Mouse (Mus musculus) lung, embryonic 16.5 days (tissue): ENCODE data around the gene Eef1akmt4. TPM values are rescaled to one million over a fixed set of nuclear protein-coding genes. Genes with fewer than 3 reads are reported as not detected.

ENCODE experiments used
- ATAC-seq: fragments of 200-750 bp; cut with Nextera tagmentation; 2 replicates; pipeline ENCODE4 v1.8.0; 2017; ENCODE audit warnings: low read depth, mild to moderate bottlenecking, moderate library complexity
- H3K27ac ChIP-seq: fragments of 300-500 bp; sonication (generic); 2 replicates; pipeline ENCODE4 v1.5.1; 2014; ENCODE audit warnings: mild to moderate bottlenecking, control low read depth, low read length
- H3K27me3 ChIP-seq: fragments of 300-500 bp; sonication (generic); 2 replicates; pipeline ENCODE4 v1.6.1; 2014; ENCODE audit warnings: low read depth, low read length, mixed read lengths; ENCODE audit not compliant: control insufficient read depth, insufficient read depth
- H3K36me3 ChIP-seq: fragments of 300-500 bp; sonication (generic); 2 replicates; pipeline ENCODE4 v1.6.1; 2014; ENCODE audit warnings: low read length; ENCODE audit not compliant: control insufficient read depth, insufficient read depth
- H3K4me1 ChIP-seq: fragments of 300-500 bp; sonication (generic); replicated peaks from 2 replicates; pipeline ENCODE4 v1.6.1; 2014; ENCODE audit warnings: low read length, mixed read lengths; ENCODE audit not compliant: control insufficient read depth, insufficient read depth
- H3K4me2 ChIP-seq: fragments of 300-500 bp; sonication (generic); 2 replicates; pipeline ENCODE4 v1.6.1; 2014; ENCODE audit warnings: low read depth, low read length, control low read depth
- H3K4me3 ChIP-seq: fragments of 300-500 bp; sonication (generic); 2 replicates; pipeline ENCODE4 v1.5.1; 2014; ENCODE audit warnings: mild to moderate bottlenecking, low read length, control low read depth
- H3K9ac ChIP-seq: fragments of 300-500 bp; sonication (generic); 2 replicates; pipeline ENCODE4 v1.6.1; 2014; ENCODE audit warnings: low read length, control low read depth
- H3K9me3 ChIP-seq: fragments of 300-500 bp; sonication (generic); 2 replicates; pipeline ENCODE4 v1.6.1; 2016; ENCODE audit warnings: low read length; ENCODE audit not compliant: control insufficient read depth
- WGBS: fragments of 180-500 bp; shearing (Covaris S2); extraction: QIAGEN DNeasy Blood & Tissue Kit; methylation state at CpG from one replicate; pipeline ENCODE4 v1.1.7; 2014; 5-methylcytosine and 5-hydroxymethylcytosine counted together
- polyA plus RNA-seq: library from polyadenylated mRNA; unstranded; fragments of >200 nt; fragmentation: Nextera tagmentation; extraction: Ambion mirVana; gene quantifications from 2 replicates; pipeline ENCODE4 v1.2.1, GENCODE M21; 2015

The Eef1akmt4 gene
- polyA plus RNA-seq, 1 experiment from 2014 or later, result 25.6 TPM

- ATAC-seq, result no peak
- Histone ChIP-seq H3K9me3 (no peaks in the 10 kb centered on the region), H3K27me3 (peaks cover 17% of the 10 kb centered on the region), H3K27ac (no peak overlapping the region), H3K4me3 (no peak overlapping the region), H3K9ac (no peak overlapping the region), H3K4me2 (no peak overlapping the region), H3K4me1 (no peaks in the 10 kb centered on the region), H3K36me3 (no peaks in the 10 kb centered on the region)
- 36% methylated on average over 7 of the region's 7 CpGs for WGBS
Observed at GRCm38 (mm10) chr16:20596687-20597441, 14.5 kb upstream of the Eef1akmt4 start.

- 52% methylated on average over 5 of the region's 5 CpGs for WGBS
- Histone ChIP-seq H3K4me3 (no peak overlapping the region), H3K27ac (no peak overlapping the region), H3K9me3 (no peaks in the 10 kb centered on the region), H3K36me3 (peaks cover 2% of the 10 kb centered on the region; the same call in 1 of the 2 replicates), H3K9ac (no peak overlapping the region), H3K27me3 (no peaks in the 10 kb centered on the region), H3K4me2 (no peak overlapping the region), H3K4me1 (no peaks in the 10 kb centered on the region)
- no peak for ATAC-seq
Observed at GRCm38 (mm10) chr16:20600511-20600910, 10.9 kb upstream of the Eef1akmt4 start.

- Histone ChIP-seq H3K27ac (no peak overlapping the region), H3K4me1 (peaks cover 2% of the 10 kb centered on the region; the same call in 1 of the 2 replicates), H3K4me3 (no peak overlapping the region), H3K27me3 (no peaks in the 10 kb centered on the region), H3K9ac (no peak overlapping the region), H3K9me3 (no peaks in the 10 kb centered on the region), H3K4me2 (no peak overlapping the region), H3K36me3 (peaks cover 11% of the 10 kb centered on the region)
- 54% methylated on average over 9 of the region's 9 CpGs for WGBS
- no peak for ATAC-seq
Observed at GRCm38 (mm10) chr16:20604705-20605104, 6.7 kb upstream of the Eef1akmt4 start.

- ATAC-seq, result peak; percentile 74
- no peaks in the 10 kb centered on the region for H3K27me3 ChIP-seq
- H3K4me1 ChIP-seq, result peaks cover 6% of the 10 kb centered on the region; the same call in 1 of the 2 replicates
- H3K36me3 ChIP-seq, result peaks cover 7% of the 10 kb centered on the region; the same call in 1 of the 2 replicates
- peak overlapping the region; percentile 99 for H3K4me2 ChIP-seq
- H3K4me3 ChIP-seq, result peak overlapping the region; percentile 94
- peak overlapping the region; percentile 90 for H3K27ac ChIP-seq
- under 1% methylated on average over 28 of the region's 28 CpGs for WGBS
- H3K9me3 ChIP-seq, result no peaks in the 10 kb centered on the region
- H3K9ac ChIP-seq, result peak overlapping the region; percentile 86
Observed at GRCm38 (mm10) chr16:20610501-20611356, 664 bp upstream of the Eef1akmt4 start.

GRCm38 (mm10) chr16:20619541-20620398 is 8.4 kb downstream of the Eef1akmt4 start:
- Histone ChIP-seq H3K27ac (no peak overlapping the region), H3K36me3 (no peaks in the 10 kb centered on the region), H3K4me2 (peak overlapping the region; percentile 82), H3K9ac (no peak overlapping the region), H3K4me1 (peaks cover 23% of the 10 kb centered on the region), H3K27me3 (peaks cover 22% of the 10 kb centered on the region), H3K4me3 (peak overlapping the region; percentile 75), H3K9me3 (no peaks in the 10 kb centered on the region)
- 3% methylated on average over 69 of the region's 83 CpGs for WGBS
- ATAC-seq, result peak; percentile 66

GRCm38 (mm10) chr16:20620399-20620735 is 9.0 kb downstream of the Eef1akmt4 start:
- H3K9me3 ChIP-seq, result no peaks in the 10 kb centered on the region
- no peaks in the 10 kb centered on the region for H3K36me3 ChIP-seq
- peaks cover 23% of the 10 kb centered on the region for H3K4me1 ChIP-seq
- no peak overlapping the region for H3K9ac ChIP-seq
- H3K4me2 ChIP-seq, result peak overlapping the region; percentile 82
- H3K4me3 ChIP-seq, result peak overlapping the region; percentile 75
- peaks cover 22% of the 10 kb centered on the region for H3K27me3 ChIP-seq
- no peak overlapping the region for H3K27ac ChIP-seq
- ATAC-seq, result no peak
- WGBS, result under 1% methylated on average over 9 of the region's 9 CpGs

- peaks cover 22% of the 10 kb centered on the region for H3K27me3 ChIP-seq
- peaks cover 23% of the 10 kb centered on the region for H3K4me1 ChIP-seq
- H3K9me3 ChIP-seq, result no peaks in the 10 kb centered on the region
- 0% methylated on average over 32 of the region's 32 CpGs for WGBS
- peak; percentile 5; the same call in 1 of the 2 replicates for ATAC-seq
- peak overlapping the region; percentile 65 for H3K9ac ChIP-seq
- H3K27ac ChIP-seq, result no peak overlapping the region
- peak overlapping the region; percentile 82 for H3K4me2 ChIP-seq
- peak overlapping the region; percentile 75 for H3K4me3 ChIP-seq
- H3K36me3 ChIP-seq, result no peaks in the 10 kb centered on the region
Observed at GRCm38 (mm10) chr16:20620751-20621190, 9.4 kb downstream of the Eef1akmt4 start.

GRCm38 (mm10) chr16:20621191-20621990 is 10.0 kb downstream of the Eef1akmt4 start, which contains the start of gene Camk2n2:
TSS of gene Camk2n2 (minus strand) at chr16:20621287.
- Histone ChIP-seq H3K27me3 (peaks cover 22% of the 10 kb centered on the region), H3K4me3 (peak within 1 kb of the TSS; percentile 75), H3K9me3 (no peaks in the 10 kb centered on the region), H3K27ac (peak within 1 kb of the TSS; percentile 49), H3K4me1 (peaks cover 23% of the 10 kb centered on the region), H3K9ac (peak within 1 kb of the TSS; percentile 65), H3K4me2 (peak within 1 kb of the TSS; percentile 82), H3K36me3 (no peaks in the 10 kb centered on the region)
- peak; percentile 62 for ATAC-seq
- WGBS, result under 1% methylated on average over 67 of the region's 92 CpGs
